ENCODE assay signal across 10 mouse cellular contexts in the genomic region with DNA sequence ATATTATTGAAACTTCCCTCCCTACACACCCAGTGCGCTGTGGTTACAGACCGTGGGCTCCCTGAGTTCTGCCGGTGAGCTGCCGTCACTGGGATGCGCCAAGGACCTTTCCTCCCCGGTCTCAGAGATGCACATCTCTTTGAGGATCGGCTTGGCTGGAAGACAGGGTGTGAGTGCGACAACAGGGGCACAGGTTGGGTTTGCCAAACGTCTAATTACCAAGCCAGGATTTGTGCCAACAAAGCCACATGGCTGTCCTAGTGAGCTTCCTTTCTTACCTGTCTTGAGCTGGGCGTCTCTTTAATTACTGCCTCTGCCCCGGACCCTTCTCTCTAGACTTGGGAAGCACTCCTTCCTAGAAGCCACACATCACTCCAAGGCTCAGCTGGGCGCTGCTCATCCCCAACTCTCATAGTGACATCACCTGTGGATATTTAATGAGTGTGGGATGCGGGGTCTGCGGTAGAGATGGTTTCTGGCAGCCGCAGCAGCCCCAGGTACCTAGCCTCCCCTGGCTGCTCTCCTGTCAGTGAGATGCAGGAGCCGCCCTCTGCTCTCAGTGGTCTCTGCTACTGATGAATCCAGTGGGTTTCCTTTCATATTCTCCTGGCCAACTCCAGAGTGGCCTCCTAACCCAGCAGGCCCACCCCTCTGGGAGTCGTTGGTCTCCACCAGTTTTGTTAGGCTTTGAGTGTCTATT. TPM values are rescaled to one million over a fixed set of nuclear protein-coding genes. Genes with fewer than 3 reads are reported as not detected.
DNase-seq lines count a peak whose midpoint lies in the region; ATAC-seq and TF ChIP-seq lines count a peak whose summit lies in the region.
"Had no signal": no experiment of that assay in that cellular context is flagged by ENCODE, and none has a peak within 500 bp of the region (broad histone marks: within the 10 kb centered on the region; RNA-seq: fewer than 3 reads in every experiment).

No protein-coding gene starts in this region.

- no peak for TF ChIP-seq CTCF in hindbrain, postnatal 0 days (IDR thresholded peaks at IDR 0.05; ENCODE audit: low read depth)
- no peak for TF ChIP-seq CTCF in layer of hippocampus, adult 2 months (conservative IDR thresholded peaks at IDR 0.05)

- H3K36me3 ChIP-seq in kidney, embryonic 14.5 days (ENCODE audit: control insufficient read depth, insufficient read depth, low read length) = peaks cover 42% of the 10 kb centered on the region
- peaks cover 5% of the 10 kb centered on the region for H3K36me3 ChIP-seq in embryonic facial prominence, embryonic 12.5 days
- H3K36me3 ChIP-seq in hindbrain, postnatal 0 days (ENCODE audit: insufficient read depth, low read length) = no peaks in the 10 kb centered on the region
- no peaks in the 10 kb centered on the region for H3K36me3 ChIP-seq in neural tube, embryonic 15.5 days

- no peaks in the 10 kb centered on the region for H3K9me3 ChIP-seq in kidney, embryonic 14.5 days (ENCODE audit: control insufficient read depth, low read length)
- no peaks in the 10 kb centered on the region for H3K9me3 ChIP-seq in embryonic facial prominence, embryonic 12.5 days
- H3K9me3 ChIP-seq in hindbrain, postnatal 0 days (ENCODE audit: low read length) = no peaks in the 10 kb centered on the region
- no peaks in the 10 kb centered on the region for H3K9me3 ChIP-seq in neural tube, embryonic 15.5 days (replicated peaks)
- H3K9me3 ChIP-seq: heart, embryonic 13.5 days had no signal

- H3K27ac ChIP-seq in kidney, embryonic 14.5 days (ENCODE audit: low read depth, low read length) = no peak overlapping the region
- H3K27ac ChIP-seq in embryonic facial prominence, embryonic 12.5 days = no peak overlapping the region
- no peak overlapping the region for H3K27ac ChIP-seq in hindbrain, postnatal 0 days
- no peak overlapping the region for H3K27ac ChIP-seq in neural tube, embryonic 15.5 days (replicated peaks)
- no peak overlapping the region for H3K27ac ChIP-seq in layer of hippocampus, adult 2 months
- H3K27ac ChIP-seq: heart, embryonic 13.5 days had no signal

- WGBS in kidney, embryonic 14.5 days = 72% methylated on average over 17 of the region's 17 CpGs
- WGBS in embryonic facial prominence, embryonic 12.5 days = 71% methylated on average over 17 of the region's 17 CpGs
- WGBS in hindbrain, postnatal 0 days = 53% methylated on average over 17 of the region's 17 CpGs
- 60% methylated on average over 17 of the region's 17 CpGs for WGBS in neural tube, embryonic 15.5 days

- ATAC-seq in kidney, embryonic 14.5 days (ENCODE audit: low FRiP score, low TSS enrichment) = no peak
- ATAC-seq in embryonic facial prominence, embryonic 12.5 days (ENCODE audit: insufficient number of reproducible peaks, insufficient read depth, low FRiP score, low TSS enrichment) = no peak
- no peak for ATAC-seq in hindbrain, postnatal 0 days
- no peak for ATAC-seq in neural tube, embryonic 15.5 days (ENCODE audit: low FRiP score)
- ATAC-seq: inflammation-experienced regulatory T-cells, adult 6 months had no signal

- H3K4me2 ChIP-seq in kidney, embryonic 14.5 days (replicated peaks; ENCODE audit: low read depth, low read length) = no peak overlapping the region
- H3K4me2 ChIP-seq in embryonic facial prominence, embryonic 12.5 days (replicated peaks) = peak overlapping the region; percentile 19; the same call in 1 of the 2 replicates
- peak overlapping the region; percentile 47 for H3K4me2 ChIP-seq in hindbrain, postnatal 0 days (ENCODE audit: low read depth, low read length)
- peak overlapping the region; percentile 48 for H3K4me2 ChIP-seq in neural tube, embryonic 15.5 days
- H3K4me2 ChIP-seq: heart, embryonic 13.5 days had no signal

- H3K4me3 ChIP-seq in kidney, embryonic 14.5 days (ENCODE audit: low read length) = no peak overlapping the region
- H3K4me3 ChIP-seq in embryonic facial prominence, embryonic 12.5 days = no peak overlapping the region
- H3K4me3 ChIP-seq in hindbrain, postnatal 0 days (ENCODE audit: low read length) = peak overlapping the region; percentile 16
- 0 out of 2 replicates have a peak overlapping the region, but pooled peaks have one; percentile 9 for H3K4me3 ChIP-seq in neural tube, embryonic 15.5 days (replicated peaks)
- H3K4me3 ChIP-seq in layer of hippocampus, adult 2 months = no peak overlapping the region
- H3K4me3 ChIP-seq: heart, embryonic 13.5 days had no signal

- peaks cover 20% of the 10 kb centered on the region; the same call in 1 of the 2 replicates for H3K4me1 ChIP-seq in kidney, embryonic 14.5 days (ENCODE audit: control insufficient read depth, insufficient read depth, low read length)
- H3K4me1 ChIP-seq in embryonic facial prominence, embryonic 12.5 days = peaks cover 13% of the 10 kb centered on the region
- no peaks in the 10 kb centered on the region for H3K4me1 ChIP-seq in hindbrain, postnatal 0 days (ENCODE audit: insufficient read depth, low read length)
- H3K4me1 ChIP-seq in neural tube, embryonic 15.5 days = peaks cover 6% of the 10 kb centered on the region

- no peak for DNase-seq in kidney, postnatal 36 days
- no peak for DNase-seq in hindbrain, postnatal 0 days (ENCODE audit: low spot score)
- no peak for DNase-seq in layer of hippocampus, adult 2 months (ENCODE audit: low spot score in 2 of 2)
- no peak for DNase-seq in thymus, postnatal 14 days
- DNase-seq: thymus, adult 2 months had no signal

- H3K9ac ChIP-seq in kidney, embryonic 14.5 days (ENCODE audit: low read depth, low read length) = 0 out of 2 replicates have a peak overlapping the region, but pooled peaks have one; percentile 19
- H3K9ac ChIP-seq in embryonic facial prominence, embryonic 12.5 days = no peak overlapping the region
- H3K9ac ChIP-seq in hindbrain, postnatal 0 days (replicated peaks; ENCODE audit: low read length) = no peak overlapping the region
- H3K9ac ChIP-seq in neural tube, embryonic 15.5 days (replicated peaks) = no peak overlapping the region
- H3K9ac ChIP-seq: heart, embryonic 13.5 days had no signal

- no peaks in the 10 kb centered on the region for H3K27me3 ChIP-seq in kidney, embryonic 14.5 days (ENCODE audit: control insufficient read depth, insufficient read depth, low read length)
- peaks cover 4% of the 10 kb centered on the region; the same call in 1 of the 2 replicates for H3K27me3 ChIP-seq in embryonic facial prominence, embryonic 12.5 days
- H3K27me3 ChIP-seq in hindbrain, postnatal 0 days (ENCODE audit: insufficient read depth, low read length) = no peaks in the 10 kb centered on the region
- H3K27me3 ChIP-seq in neural tube, embryonic 15.5 days (replicated peaks) = no peaks in the 10 kb centered on the region
- H3K27me3 ChIP-seq: heart, embryonic 13.5 days had no signal

RNA-seq across cellular contexts. Expression of a gene that starts 18.3 kb away (rescaled TPM):
- 7.0 and 7.1 TPM in 2 replicates for polyA plus RNA-seq in kidney, embryonic 14.5 days (2014; fragmentation: Nextera tagmentation; extraction: Ambion mirVana)
- 2.1 and 2.4 TPM in 2 replicates for polyA plus RNA-seq in embryonic facial prominence, embryonic 12.5 days (2016; fragmentation: Nextera tagmentation; extraction: Ambion mirVana)
- total RNA-seq in hindbrain, postnatal 0 days (2014; rRNA removed) = 5.6 and 7.8 TPM in 2 replicates
- 0.59 and 0.64 TPM in 2 replicates for polyA plus RNA-seq in hindbrain, postnatal 0 days (2015; fragmentation: Nextera tagmentation; extraction: Ambion mirVana)
- 0.72 and 1.7 TPM in 2 replicates for polyA plus RNA-seq in neural tube, embryonic 15.5 days (2015; fragmentation: Nextera tagmentation; extraction: Ambion mirVana)
- total RNA-seq in layer of hippocampus, adult 2 months (2021) = 10 to 100 TPM; 52.1 to 52.5 TPM

Comparison
In these comparisons a context has a peak if more than half of its experiments do, and no peak if none do; other contexts are left out.
1. H3K4me3 ChIP-seq: peak in hindbrain, postnatal 0 days (single experiment) and neural tube, embryonic 15.5 days (single experiment); none in kidney, embryonic 14.5 days (single experiment), embryonic facial prominence, embryonic 12.5 days (single experiment) and layer of hippocampus, adult 2 months (single experiment).